Mouse (Mus musculus) neural tube, embryonic 11.5 days (tissue): Measurements from ENCODE around the gene Sart3. TPM values are rescaled to one million over a fixed set of nuclear protein-coding genes. Genes with fewer than 3 reads are reported as not detected.
A peak's percentile ranks its signal among the peaks of the same experiment; 100 is the strongest.
"Not testable (repeated sequence)": the region's sequence is repeated elsewhere in the genome, so short reads cannot be mapped to it uniquely, and the experiment has no call there.

Experiments used
- ATAC-seq: fragments of 200-750 bp; cut with Nextera tagmentation; 2 replicates; pipeline ENCODE4 v1.8.0; 2017; ENCODE audit warnings: moderate number of reproducible peaks, mild to moderate bottlenecking, moderate TSS enrichment, moderate library complexity; ENCODE audit not compliant: insufficient read depth, low FRiP score, low TSS enrichment
- DNase-seq: peaks from one replicate; pipeline ENCODE4 v3.0.0-alpha.2; 2015; ENCODE audit warnings: low spot score
- H3K27ac ChIP-seq: fragments of 300-500 bp; sonication (generic); 2 replicates; pipeline ENCODE4 v1.5.1; 2014; ENCODE audit warnings: low read depth, mild to moderate bottlenecking, low read length
- H3K27me3 ChIP-seq: fragments of 300-500 bp; sonication (generic); 2 replicates; pipeline ENCODE4 v1.6.1; 2014; ENCODE audit warnings: mild to moderate bottlenecking, low read length, mixed read lengths; ENCODE audit not compliant: control insufficient read depth, insufficient read depth
- H3K36me3 ChIP-seq: fragments of 300-500 bp; sonication (generic); 2 replicates; pipeline ENCODE4 v1.6.1; 2014; ENCODE audit warnings: mild to moderate bottlenecking, low read length, moderate library complexity, mixed read lengths; ENCODE audit not compliant: control insufficient read depth, insufficient read depth
- H3K4me1 ChIP-seq: fragments of 300-500 bp; sonication (generic); 2 replicates; pipeline ENCODE4 v1.6.1; 2014; ENCODE audit warnings: low read length, mixed read lengths; ENCODE audit not compliant: control insufficient read depth, insufficient read depth
- H3K4me2 ChIP-seq: fragments of 300-500 bp; sonication (generic); 2 replicates; pipeline ENCODE4 v1.6.1; 2014; ENCODE audit warnings: low read depth, mild to moderate bottlenecking, moderate library complexity
- H3K4me3 ChIP-seq: fragments of 300-500 bp; sonication (generic); 2 replicates; pipeline ENCODE4 v1.5.1; 2014; ENCODE audit warnings: low read depth, low read length
- H3K9ac ChIP-seq: fragments of 300-500 bp; sonication (generic); 2 replicates; pipeline ENCODE4 v1.6.1; 2014; ENCODE audit warnings: mild to moderate bottlenecking, low read length
- H3K9me3 ChIP-seq: fragments of 300-500 bp; sonication (generic); 2 replicates; pipeline ENCODE4 v1.6.1; 2016; ENCODE audit warnings: low read length; ENCODE audit not compliant: control insufficient read depth
- WGBS: fragments of 180-500 bp; shearing (Covaris S2); extraction: QIAGEN DNeasy Blood & Tissue Kit; methylation state at CpG from one replicate; pipeline ENCODE4 v1.1.7; 2014; 5-methylcytosine and 5-hydroxymethylcytosine counted together
- polyA plus RNA-seq: library from polyadenylated mRNA; unstranded; fragments of >200 nt; fragmentation: Nextera tagmentation; extraction: Ambion mirVana; gene quantifications from 2 replicates; pipeline ENCODE4 v1.2.1, GENCODE M21; 2014

Gene Sart3
- 59.4 and 59.9 TPM in 2 replicates for polyA plus RNA-seq

- Histone ChIP-seq H3K36me3 (peaks cover 8% of the 10 kb centered on the region), H3K27ac (peak within 1 kb of the TSS; percentile 96), H3K4me2 (peak within 1 kb of the TSS; percentile 73), H3K4me3 (peak within 1 kb of the TSS; percentile 89), H3K27me3 (no peaks in the 10 kb centered on the region), H3K4me1 (peaks cover 12% of the 10 kb centered on the region), H3K9me3 (no peaks in the 10 kb centered on the region), H3K9ac (peak within 1 kb of the TSS; percentile 90)
- ATAC-seq (peak; percentile 88), DNase-seq (peak; percentile 99)
- WGBS = 0% methylated on average over 49 of the region's 49 CpGs
Observed at GRCm38 (mm10) chr5:113772450-113772895, at the start of gene Sart3, which contains the start of gene Iscu. Gene Sart3, minus strand, starts transcription at chr5:113772510. Gene Iscu, plus strand, starts transcription at chr5:113772748.

GRCm38 (mm10) chr5:113818572-113818971, 46.3 kb upstream of the Sart3 start:
- H3K4me2 ChIP-seq = no peak overlapping the region
- H3K27me3 ChIP-seq = no peaks in the 10 kb centered on the region
- DNase-seq (no peak), ATAC-seq (no peak)
- H3K9me3 ChIP-seq = no peaks in the 10 kb centered on the region; the same call in 1 of the 2 replicates
- no peak overlapping the region for H3K27ac ChIP-seq
- 77% methylated on average over 14 of the region's 14 CpGs for WGBS
- H3K36me3 ChIP-seq = no peaks in the 10 kb centered on the region
- H3K4me3 ChIP-seq = no peak overlapping the region
- H3K9ac ChIP-seq = no peak overlapping the region
- 0 out of 2 replicates have a peak, but pooled peaks cover 3% of the 10 kb centered on the region for H3K4me1 ChIP-seq

GRCm38 (mm10) chr5:113815638-113816152, 43.4 kb upstream of the Sart3 start:
- H3K4me2 ChIP-seq = 0 out of 2 replicates have a peak overlapping the region, but pooled peaks have one; percentile 12
- peak; percentile 91 for DNase-seq
- H3K9ac ChIP-seq = peak overlapping the region; percentile 26; the same call in 1 of the 2 replicates
- 0 out of 2 replicates have a peak, but pooled peaks cover 3% of the 10 kb centered on the region for H3K4me1 ChIP-seq
- no peaks in the 10 kb centered on the region for H3K27me3 ChIP-seq
- H3K9me3 ChIP-seq = no peaks in the 10 kb centered on the region
- H3K4me3 ChIP-seq = no peak overlapping the region
- H3K36me3 ChIP-seq = no peaks in the 10 kb centered on the region
- no peak overlapping the region for H3K27ac ChIP-seq
- no peak for ATAC-seq
- 13% methylated on average over 15 of the region's 15 CpGs for WGBS

- Histone ChIP-seq H3K36me3 (no peaks in the 10 kb centered on the region), H3K27me3 (no peaks in the 10 kb centered on the region), H3K9me3 (no peaks in the 10 kb centered on the region), H3K4me3 (no peak overlapping the region), H3K9ac (no peak overlapping the region), H3K4me2 (no peak overlapping the region), H3K4me1 (0 out of 2 replicates have a peak, but pooled peaks cover 3% of the 10 kb centered on the region), H3K27ac (no peak overlapping the region)
- no peak for ATAC-seq
- WGBS = 57% methylated on average over 11 of the region's 11 CpGs
- DNase-seq = no peak
Observed at GRCm38 (mm10) chr5:113815041-113815389, 42.7 kb upstream of the Sart3 start.

- Histone ChIP-seq H3K27ac (no peak overlapping the region), H3K4me2 (no peak overlapping the region), H3K4me3 (no peak overlapping the region), H3K27me3 (no peaks in the 10 kb centered on the region), H3K9ac (no peak overlapping the region), H3K4me1 (0 out of 2 replicates have a peak, but pooled peaks cover 3% of the 10 kb centered on the region), H3K36me3 (no peaks in the 10 kb centered on the region), H3K9me3 (no peaks in the 10 kb centered on the region)
- 42% methylated on average over 27 of the region's 27 CpGs for WGBS
- ATAC-seq = no peak
- no peak for DNase-seq
Observed at GRCm38 (mm10) chr5:113814111-113815040, 42.1 kb upstream of the Sart3 start.

GRCm38 (mm10) chr5:113813608-113814007, 41.3 kb upstream of the Sart3 start:
- Histone ChIP-seq H3K9me3 (no peaks in the 10 kb centered on the region), H3K27ac (no peak overlapping the region), H3K4me1 (0 out of 2 replicates have a peak, but pooled peaks cover 3% of the 10 kb centered on the region), H3K4me3 (no peak overlapping the region), H3K9ac (no peak overlapping the region), H3K36me3 (no peaks in the 10 kb centered on the region), H3K27me3 (no peaks in the 10 kb centered on the region), H3K4me2 (no peak overlapping the region)
- no peak for DNase-seq
- ATAC-seq = no peak
- whole genome bisulfite sequencing = 25% methylated on average over 9 of the region's 9 CpGs

- Histone ChIP-seq H3K9ac (no peak overlapping the region), H3K27ac (no peak overlapping the region), H3K9me3 (no peaks in the 10 kb centered on the region), H3K27me3 (no peaks in the 10 kb centered on the region), H3K36me3 (no peaks in the 10 kb centered on the region), H3K4me1 (0 out of 2 replicates have a peak, but pooled peaks cover 3% of the 10 kb centered on the region), H3K4me3 (no peak overlapping the region), H3K4me2 (no peak overlapping the region)
- no peak for ATAC-seq
- WGBS = 95% methylated on average over 2 of the region's 2 CpGs
- DNase-seq = no peak
Observed at GRCm38 (mm10) chr5:113812638-113813037, 40.3 kb upstream of the Sart3 start.

GRCm38 (mm10) chr5:113811824-113812420, 39.6 kb upstream of the Sart3 start:
- H3K4me3 ChIP-seq, H3K9ac ChIP-seq, H3K4me1 ChIP-seq, H3K27ac ChIP-seq, H3K36me3 ChIP-seq, H3K27me3 ChIP-seq, ATAC-seq, H3K4me2 ChIP-seq, H3K9me3 ChIP-seq, DNase-seq: not testable (repeated sequence)
- 24% methylated on average over 11 of the region's 12 CpGs for WGBS
